Mouse (Mus musculus): ENCODE measurements around the gene Syngr1. TPM values are rescaled to one million over a fixed set of nuclear protein-coding genes. Genes with fewer than 3 reads are reported as not detected.
A peak's percentile ranks its signal among the peaks of the same experiment; 100 is the strongest.

Syngr1 gene
- total and polyA plus RNA-seq, 3 experiments = 105 to 115 TPM; not detected in 1

GRCm38 (mm10) chr15:80080711-80081615 lies 10.2 kb upstream of the Syngr1 start (continued):
- TF ChIP-seq USF1 (IDR thresholded peaks at IDR 0.05; ENCODE audit: low read depth, low read length) (no peak), SIN3A (IDR thresholded peaks at IDR 0.05; ENCODE audit: low read length) (peak; percentile 57; the same call in 1 of the 2 replicates), MYC (IDR thresholded peaks at IDR 0.05; ENCODE audit: low read depth, low read length) (peak; percentile 40; the same call in 1 of the 2 replicates), MXI1 (IDR thresholded peaks at IDR 0.05; ENCODE audit: low read depth, low read length) (no peak), POLR2A (IDR thresholded peaks at IDR 0.05; ENCODE audit: control insufficient read depth in 1 of 2, insufficient read depth in 1 of 2, low read depth in 1 of 2, low read length in 2 of 2, poor library complexity in 1 of 2) (peak in 1 of 2 experiments; percentile 62; a peak in 2 of 4 replicates), E2F4 (IDR thresholded peaks at IDR 0.05; ENCODE audit: borderline replicate concordance, low read depth, low read length) (no peak), CHD2 (IDR thresholded peaks at IDR 0.05; ENCODE audit: low read length) (no peak), JUND (IDR thresholded peaks at IDR 0.05; ENCODE audit: low read depth, low read length) (no peak), RCOR1 (IDR thresholded peaks at IDR 0.05; ENCODE audit: low read depth, low read length) (no peak), POLR2AphosphoS5 (IDR thresholded peaks at IDR 0.05; ENCODE audit: borderline replicate concordance, low read depth, low read length) (no peak), MAFK (IDR thresholded peaks at IDR 0.05; ENCODE audit: borderline replicate concordance, low read depth, low read length) (no peak), SMC3 (IDR thresholded peaks at IDR 0.05; ENCODE audit: low read depth, low read length) (no peak), POLR2AphosphoS2 (IDR thresholded peaks at IDR 0.05; ENCODE audit: low read length) (0 out of 2 replicates have a peak, but pooled peaks have one; percentile 5), NRF1 (IDR thresholded peaks at IDR 0.05; ENCODE audit: insufficient read depth, low read depth, low read length, poor library complexity, severe bottlenecking) (no peak), ELF1 (IDR thresholded peaks at IDR 0.05; ENCODE audit: low read depth, low read length) (no peak), EP300 (IDR thresholded peaks at IDR 0.05; ENCODE audit: low read depth in 1 of 2, low read length in 2 of 2) (no peak), USF2 (IDR thresholded peaks at IDR 0.05; ENCODE audit: borderline replicate concordance in 1 of 2, insufficient read depth in 1 of 2, low read depth in 1 of 2, low read length in 2 of 2) (no peak), ETS1 (IDR thresholded peaks at IDR 0.05; ENCODE audit: low read depth, low read length) (no peak), MYB (IDR thresholded peaks at IDR 0.05; ENCODE audit: low read depth, low read length) (no peak), ZMIZ1 (IDR thresholded peaks at IDR 0.05; ENCODE audit: low read depth, low read length) (no peak; the same call in 1 of the 2 replicates)

- Histone ChIP-seq H3K36me3 (ENCODE audit: control insufficient read depth in 1 of 2, insufficient read depth in 2 of 2, low read length in 2 of 2) (peaks cover 15% of the 10 kb centered on the region in 2 experiments; a peak in 3 of 4 replicates), H3K4me1 (ENCODE audit: control insufficient read depth in 1 of 2, insufficient read depth in 2 of 2, low read length in 2 of 2) (no peaks in the 10 kb centered on the region)
- TF ChIP-seq SMC3 (IDR thresholded peaks at IDR 0.05; ENCODE audit: low read depth, low read length) = no peak
- TF ChIP-seq NELFE (IDR thresholded peaks at IDR 0.05; ENCODE audit: low read depth, low read length) = 0 out of 2 replicates have a peak, but pooled peaks have one; percentile 13
- peak; percentile 90 for TF ChIP-seq MYC (IDR thresholded peaks at IDR 0.05; ENCODE audit: low read depth, low read length)
- no peak for TF ChIP-seq JUND (IDR thresholded peaks at IDR 0.05; ENCODE audit: low read depth, low read length)
- no peak for TF ChIP-seq HCFC1 (IDR thresholded peaks at IDR 0.05; ENCODE audit: low read depth, low read length)
- TF ChIP-seq UBTF (IDR thresholded peaks at IDR 0.05; ENCODE audit: borderline replicate concordance, insufficient read depth, low read depth, low read length) = no peak
- TF ChIP-seq TBP (IDR thresholded peaks at IDR 0.05; ENCODE audit: low read depth, low read length) = no peak
- TF ChIP-seq MXI1 (IDR thresholded peaks at IDR 0.05; ENCODE audit: low read depth, low read length) = peak; percentile 66
- no peak for TF ChIP-seq ZNF384 (IDR thresholded peaks at IDR 0.05; ENCODE audit: low read depth, low read length)
- TF ChIP-seq ETS1 (IDR thresholded peaks at IDR 0.05; ENCODE audit: low read depth, low read length) = no peak
- TF ChIP-seq E2F4 (IDR thresholded peaks at IDR 0.05; ENCODE audit: borderline replicate concordance, low read depth, low read length) = no peak
- no peak for TF ChIP-seq MYB (IDR thresholded peaks at IDR 0.05; ENCODE audit: low read depth, low read length)
- TF ChIP-seq GATA1 (IDR thresholded peaks at IDR 0.05; ENCODE audit: low read depth, low read length) = no peak
- no peak for TF ChIP-seq RAD21 (IDR thresholded peaks at IDR 0.05; ENCODE audit: low read depth, low read length)
- no peak for TF ChIP-seq ZC3H11A (IDR thresholded peaks at IDR 0.05; ENCODE audit: low read depth, low read length)
- no peak for TF ChIP-seq POLR2AphosphoS5 (IDR thresholded peaks at IDR 0.05; ENCODE audit: borderline replicate concordance, low read depth, low read length)
- TF ChIP-seq POLR2AphosphoS2 (IDR thresholded peaks at IDR 0.05; ENCODE audit: low read length) = no peak; the same call in none of the 2 replicates
- TF ChIP-seq CHD2 (IDR thresholded peaks at IDR 0.05; ENCODE audit: low read length) = no peak
- no peak for TF ChIP-seq ELF1 (IDR thresholded peaks at IDR 0.05; ENCODE audit: low read depth, low read length)
- no peak for TF ChIP-seq EP300 (IDR thresholded peaks at IDR 0.05; ENCODE audit: low read depth in 1 of 2, low read length in 2 of 2)
- TF ChIP-seq GABPA (IDR thresholded peaks at IDR 0.05; ENCODE audit: low read depth, low read length) = no peak
These were observed 9.2 kb upstream of the Syngr1 start for GRCm38 (mm10) chr15:80081801-80082546.

More at GRCm38 (mm10) chr15:80081801-80082546, 9.2 kb upstream of the Syngr1 start:
- Histone ChIP-seq H3K27me3 (ENCODE audit: control insufficient read depth in 1 of 2, insufficient read depth in 2 of 2, low read length in 2 of 2) (no peaks in the 10 kb centered on the region), H3K9me3 (replicated peaks; ENCODE audit: insufficient read depth, low read length) (no peaks in the 10 kb centered on the region), H3K4me3 (ENCODE audit: control insufficient read depth in 1 of 2, insufficient read depth in 1 of 2, low read depth in 2 of 2, low read length in 2 of 2) (peak overlapping the region; percentile 60 to 85), H3K9ac (ENCODE audit: control insufficient read depth, low read depth, low read length, poor library complexity, severe bottlenecking) (peak overlapping the region; percentile 87), H3K27ac (ENCODE audit: control insufficient read depth, low read depth, low read length) (peak overlapping the region; percentile 87), H3K79me2 (ENCODE audit: control insufficient read depth, insufficient read depth, low read length, poor library complexity) (peaks cover 46% of the 10 kb centered on the region)
- peak; percentile 62 for DNase-seq (ENCODE audit: low read depth, low spot score)

Measured in MEL (cell line).